Mouse (Mus musculus): ENCODE data around the gene Tmem176b. TPM values are rescaled to one million over a fixed set of nuclear protein-coding genes. Genes with fewer than 3 reads are reported as not detected.

Gene Tmem176b
- polyA plus RNA-seq (2015; fragmentation: Nextera tagmentation; extraction: Ambion mirVana), result 112 and 122 TPM in 2 replicates

DNA sequence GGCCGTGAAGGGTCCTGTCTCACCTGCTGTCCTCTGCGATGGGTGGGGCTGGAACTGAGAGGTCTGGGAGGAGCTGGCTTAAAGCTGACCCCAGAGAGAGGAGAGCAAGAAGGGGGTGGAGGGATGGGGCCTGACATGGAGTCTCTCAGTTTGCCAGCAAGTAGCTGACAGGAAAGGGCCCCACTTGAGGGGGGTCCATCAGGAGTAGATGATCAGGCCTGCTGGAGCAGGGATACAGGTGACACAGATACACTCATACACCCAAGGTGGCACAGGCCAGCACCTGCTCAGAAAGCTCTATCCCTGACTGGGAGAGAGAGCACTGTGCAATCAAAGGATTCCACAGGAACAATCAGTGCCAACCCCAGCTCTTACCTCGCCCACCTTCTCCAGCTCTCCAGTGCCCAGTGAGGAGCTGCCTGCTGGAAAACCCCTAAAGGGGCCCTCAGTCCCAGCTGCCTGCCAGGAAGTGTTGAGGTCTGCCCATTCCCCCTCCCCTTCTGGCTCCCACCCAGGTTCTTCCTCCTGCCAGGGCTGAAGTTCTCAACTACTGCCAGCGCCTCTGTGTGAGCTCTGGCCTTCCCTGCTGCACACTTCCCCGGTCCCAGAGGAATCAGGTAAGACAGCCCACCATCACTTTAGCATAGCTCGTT, at the start of gene Tmem176b:
Gene Tmem176b (minus strand): TSS at position 524 of the 653 bp plus-strand sequence.

DNA sequence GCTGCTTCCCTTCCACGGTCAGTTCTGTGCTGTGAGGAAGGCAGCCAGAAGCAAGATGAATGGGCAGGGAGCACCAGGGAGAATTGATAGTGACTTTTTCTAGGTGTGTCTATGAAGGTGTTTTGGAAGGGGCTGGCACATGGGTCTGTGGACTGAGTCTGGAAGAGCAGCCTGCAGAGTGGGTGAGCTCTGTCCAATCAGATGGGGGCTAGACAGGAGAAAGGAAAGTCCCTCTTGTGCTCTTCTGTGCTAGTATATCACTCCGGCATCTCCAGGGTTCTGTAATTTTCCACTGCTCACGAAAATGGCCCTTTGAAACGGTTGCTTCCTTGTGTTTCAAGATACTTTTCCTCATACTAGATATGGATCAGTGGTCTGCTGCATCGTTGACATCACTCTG, 31.3 kb upstream of the Tmem176b start, which contains the start of gene Aoc1:
Gene Aoc1 (plus strand): TSS at position 301 of the 400 bp plus-strand sequence.

GRCm38 (mm10) chr6:48840371-48840969, 826 bp downstream of the Tmem176b start, which contains the start of gene Tmem176a:
Tmem176a (plus strand) TSS chr6:48840919.

Other genes starting within 250 kb of the Tmem176b start
- 22.8 and 23.9 TPM in 2 replicates for gene Repin1, start 247.6 kb downstream of the Tmem176b start, polyA plus RNA-seq (2015; fragmentation: Nextera tagmentation; extraction: Ambion mirVana)
- not detected in 2 replicates for gene Gm44965, start 247.6 kb downstream of the Tmem176b start, polyA plus RNA-seq (2015; fragmentation: Nextera tagmentation; extraction: Ambion mirVana)
- gene Zfp775, start 239.4 kb downstream of the Tmem176b start, polyA plus RNA-seq (2015; fragmentation: Nextera tagmentation; extraction: Ambion mirVana), result 3.7 and 3.8 TPM in 2 replicates
- gene AI854703, start 214.7 kb downstream of the Tmem176b start, polyA plus RNA-seq (2015; fragmentation: Nextera tagmentation; extraction: Ambion mirVana), result 0.27 and 0.48 TPM in 2 replicates
- 1.7 and 1.8 TPM in 2 replicates for gene Gimap8, start 194.3 kb downstream of the Tmem176b start, polyA plus RNA-seq (2015; fragmentation: Nextera tagmentation; extraction: Ambion mirVana)
- gene Gimap9, start 165.4 kb downstream of the Tmem176b start, polyA plus RNA-seq (2015; fragmentation: Nextera tagmentation; extraction: Ambion mirVana), result 2.9 and 3.4 TPM in 2 replicates
- 14.6 and 16.2 TPM in 2 replicates for gene Gimap4, start 156.9 kb downstream of the Tmem176b start, polyA plus RNA-seq (2015; fragmentation: Nextera tagmentation; extraction: Ambion mirVana)
- gene Gimap6, start 133.3 kb downstream of the Tmem176b start, polyA plus RNA-seq (2015; fragmentation: Nextera tagmentation; extraction: Ambion mirVana), result 19.4 and 22.7 TPM in 2 replicates
- gene Gm28053, start 122.9 kb downstream of the Tmem176b start, polyA plus RNA-seq (2015; fragmentation: Nextera tagmentation; extraction: Ambion mirVana), result 1.6 and 2.3 TPM in 2 replicates
- not detected in 2 replicates for gene Gimap7, start 122.9 kb downstream of the Tmem176b start, polyA plus RNA-seq (2015; fragmentation: Nextera tagmentation; extraction: Ambion mirVana)
- gene Gimap1, start 102.4 kb downstream of the Tmem176b start, polyA plus RNA-seq (2015; fragmentation: Nextera tagmentation; extraction: Ambion mirVana), result 11.1 and 12.1 TPM in 2 replicates
- 8.5 and 9.6 TPM in 2 replicates for gene Gimap5, start 95.3 kb downstream of the Tmem176b start, polyA plus RNA-seq (2015; fragmentation: Nextera tagmentation; extraction: Ambion mirVana)
- gene Gimap3, start 70.6 kb downstream of the Tmem176b start, polyA plus RNA-seq (2015; fragmentation: Nextera tagmentation; extraction: Ambion mirVana), result not detected in 2 replicates
- gene Tmem176a, start 577 bp downstream of the Tmem176b start, polyA plus RNA-seq (2015; fragmentation: Nextera tagmentation; extraction: Ambion mirVana), result 37.3 and 41.8 TPM in 2 replicates
- gene Aoc1, start 31.4 kb upstream of the Tmem176b start, polyA plus RNA-seq (2015; fragmentation: Nextera tagmentation; extraction: Ambion mirVana), result 0.12 TPM in 1 of 2 replicates, not detected in the other
- gene 1600015I10Rik, start 88.4 kb upstream of the Tmem176b start, polyA plus RNA-seq (2015; fragmentation: Nextera tagmentation; extraction: Ambion mirVana), result 0.09 TPM in 1 of 2 replicates, not detected in the other
- not detected in 2 replicates for gene Doxl2, start 133.5 kb upstream of the Tmem176b start, polyA plus RNA-seq (2015; fragmentation: Nextera tagmentation; extraction: Ambion mirVana)
- gene Svs1, start 145.4 kb upstream of the Tmem176b start, polyA plus RNA-seq (2015; fragmentation: Nextera tagmentation; extraction: Ambion mirVana), result not detected in 2 replicates
- 0.60 and 0.73 TPM in 2 replicates for gene Gpnmb, start 195.1 kb upstream of the Tmem176b start, polyA plus RNA-seq (2015; fragmentation: Nextera tagmentation; extraction: Ambion mirVana)
- gene Malsu1, start 232.3 kb upstream of the Tmem176b start, polyA plus RNA-seq (2015; fragmentation: Nextera tagmentation; extraction: Ambion mirVana), result 106 and 128 TPM in 2 replicates

All from skeletal muscle tissue, postnatal 0 days (tissue).